Mouse (Mus musculus): ENCODE measurements around the gene Acat1. TPM values are rescaled to one million over a fixed set of nuclear protein-coding genes. Genes with fewer than 3 reads are reported as not detected.

Acat1 gene
- 120 and 126 TPM in 2 replicates for polyA plus RNA-seq (2015; fragmentation: Nextera tagmentation; extraction: Ambion mirVana)

DNA sequence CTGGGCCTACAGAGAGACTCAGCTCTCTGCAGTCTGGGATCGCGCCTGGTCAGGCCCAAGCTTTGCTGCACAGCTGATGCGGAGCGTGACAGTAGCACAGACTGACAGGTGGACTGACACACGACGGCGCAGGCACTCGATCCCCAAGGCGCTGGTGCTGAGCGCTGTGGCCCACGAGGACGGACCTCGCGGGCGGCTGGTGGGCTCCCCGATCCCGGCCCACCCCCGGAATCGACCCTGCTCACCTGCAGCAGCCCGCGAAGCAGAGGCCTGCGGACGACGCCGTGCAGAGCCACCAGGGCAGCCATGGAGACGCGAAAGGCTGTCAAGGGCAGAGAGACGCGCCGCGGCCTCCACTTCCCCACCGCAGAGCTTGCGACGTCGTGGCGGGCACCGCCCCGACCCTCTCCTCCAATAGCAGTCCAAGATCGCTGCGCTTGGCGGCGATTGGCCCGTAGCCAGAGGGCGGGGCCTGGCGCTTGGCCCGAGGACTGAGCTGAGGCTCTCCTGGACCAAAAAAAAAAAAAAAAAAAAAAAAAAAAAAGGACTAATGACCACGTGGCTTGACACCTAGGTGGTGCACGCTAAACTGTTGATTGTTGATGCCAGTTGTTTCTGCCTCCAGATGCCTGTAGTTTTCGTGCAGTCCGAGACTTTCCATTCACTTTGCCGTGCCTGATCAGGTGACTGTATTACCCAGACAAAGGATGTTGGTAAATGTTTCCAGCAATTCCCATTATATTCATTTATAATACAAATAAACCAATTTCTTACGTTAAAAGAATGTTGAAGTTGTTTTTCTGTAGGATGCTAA lies at the start of gene Acat1:
Acat1 (minus strand) TSS at position 415 of the 814 bp plus-strand sequence.
- H3K9ac ChIP-seq (replicated peaks; ENCODE audit: low read length), result peak within 1 kb of the TSS; percentile 73
- H3K27me3 ChIP-seq (ENCODE audit: insufficient read depth, low read length), result no peaks in the 10 kb centered on the region
- 0 out of 2 replicates have a peak, but pooled peaks cover 6% of the 10 kb centered on the region for H3K36me3 ChIP-seq (ENCODE audit: insufficient read depth, low read length)
- H3K4me3 ChIP-seq (ENCODE audit: low read length), result peak within 1 kb of the TSS; percentile 58
- 0 out of 2 replicates have a peak within 1 kb of the TSS, but pooled peaks have one; percentile 9 for H3K27ac ChIP-seq (ENCODE audit: low read length)
- WGBS, result 3% methylated on average over 52 of the region's 52 CpGs
- H3K4me2 ChIP-seq (replicated peaks; ENCODE audit: low read depth, low read length), result peak within 1 kb of the TSS; percentile 70
- ATAC-seq (ENCODE audit: low FRiP score, low TSS enrichment), result peak; percentile 98
- peaks cover 14% of the 10 kb centered on the region; the same call in 1 of the 2 replicates for H3K4me1 ChIP-seq (ENCODE audit: insufficient read depth, low read length)
- H3K9me3 ChIP-seq (ENCODE audit: low read length), result no peaks in the 10 kb centered on the region

DNA sequence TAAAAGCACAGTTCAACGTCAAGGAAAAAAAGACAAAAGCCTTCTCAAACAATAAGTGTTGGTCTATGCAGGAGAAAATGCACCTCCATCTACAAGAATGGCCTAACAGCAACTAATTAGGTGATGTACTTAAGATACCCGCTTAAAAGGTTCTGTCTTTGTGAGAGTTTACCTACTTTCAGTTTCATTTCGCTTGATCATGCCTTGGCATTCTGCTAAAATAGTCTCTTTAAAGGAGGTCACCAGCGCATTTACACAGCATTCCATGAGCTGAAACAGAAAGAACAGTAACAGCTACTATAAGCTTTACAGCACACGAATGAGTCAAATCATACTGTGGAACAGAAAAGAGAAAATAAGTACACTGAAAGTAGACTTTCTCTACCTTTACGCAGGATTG lies 24.6 kb upstream of the Acat1 start:
- no peak overlapping the region for H3K9ac ChIP-seq (replicated peaks; ENCODE audit: low read length)
- H3K27me3 ChIP-seq (ENCODE audit: insufficient read depth, low read length), result no peaks in the 10 kb centered on the region
- H3K27ac ChIP-seq (ENCODE audit: low read length), result no peak overlapping the region
- no peak for ATAC-seq (ENCODE audit: low FRiP score, low TSS enrichment)
- no peak overlapping the region for H3K4me2 ChIP-seq (replicated peaks; ENCODE audit: low read depth, low read length)
- WGBS, result 97% methylated on average over 6 of the region's 6 CpGs
- no peak overlapping the region for H3K4me3 ChIP-seq (ENCODE audit: low read length)
- peaks cover 28% of the 10 kb centered on the region for H3K36me3 ChIP-seq (ENCODE audit: insufficient read depth, low read length)
- no peaks in the 10 kb centered on the region for H3K9me3 ChIP-seq (ENCODE audit: low read length)
- H3K4me1 ChIP-seq (ENCODE audit: insufficient read depth, low read length), result no peaks in the 10 kb centered on the region

DNA sequence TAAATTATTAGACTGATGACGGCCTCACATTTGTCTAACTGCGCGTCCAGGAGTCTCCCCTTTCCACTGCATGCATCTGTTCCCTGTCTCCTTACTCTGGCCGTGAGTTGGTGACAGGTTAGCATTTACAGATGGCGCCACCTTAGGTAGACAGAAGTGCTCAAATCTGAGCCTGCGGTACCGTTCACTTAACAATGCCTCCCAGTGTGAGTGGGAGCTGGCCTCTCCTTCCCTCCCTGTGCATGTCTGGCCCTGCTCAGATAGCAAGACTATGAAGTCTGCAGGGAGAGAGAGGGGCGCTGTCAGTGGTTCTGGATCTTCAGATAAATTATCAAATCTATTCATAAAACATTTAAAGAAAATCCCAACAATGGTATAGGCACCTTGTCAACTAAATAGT lies 5.1 kb upstream of the Acat1 start:
- no peak for ATAC-seq (ENCODE audit: low FRiP score, low TSS enrichment)
- H3K4me1 ChIP-seq (ENCODE audit: insufficient read depth, low read length), result no peaks in the 10 kb centered on the region; the same call in 1 of the 2 replicates
- H3K9me3 ChIP-seq (ENCODE audit: low read length), result no peaks in the 10 kb centered on the region
- H3K4me2 ChIP-seq (replicated peaks; ENCODE audit: low read depth, low read length), result no peak overlapping the region
- H3K27me3 ChIP-seq (ENCODE audit: insufficient read depth, low read length), result no peaks in the 10 kb centered on the region
- no peak overlapping the region for H3K27ac ChIP-seq (ENCODE audit: low read length)
- 64% methylated on average over 8 of the region's 8 CpGs for WGBS
- H3K9ac ChIP-seq (replicated peaks; ENCODE audit: low read length), result no peak overlapping the region
- H3K36me3 ChIP-seq (ENCODE audit: insufficient read depth, low read length), result peaks cover 26% of the 10 kb centered on the region
- no peak overlapping the region for H3K4me3 ChIP-seq (ENCODE audit: low read length)

DNA sequence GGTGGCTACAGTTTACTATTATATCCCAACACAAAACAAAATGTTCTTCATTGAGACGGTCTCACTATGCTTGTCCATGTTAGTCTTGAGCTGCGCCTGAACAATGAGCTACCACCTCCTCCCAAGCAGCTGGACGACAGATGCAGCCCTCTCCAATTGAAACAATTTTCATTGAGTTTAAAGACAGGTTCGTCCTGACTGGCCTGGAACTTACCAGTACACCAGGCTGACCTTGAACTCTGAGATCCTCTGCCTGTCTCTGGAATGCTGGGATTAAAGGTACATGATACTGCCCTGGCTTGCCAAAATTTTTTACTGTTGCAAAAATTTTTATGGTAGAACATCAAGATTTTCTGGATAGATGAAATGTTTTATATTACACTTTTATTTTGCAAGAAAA lies 4.1 kb upstream of the Acat1 start:
- Histone ChIP-seq H3K27ac (ENCODE audit: low read length) (no peak overlapping the region), H3K4me1 (ENCODE audit: insufficient read depth, low read length) (peaks cover 4% of the 10 kb centered on the region; the same call in 1 of the 2 replicates), H3K4me3 (ENCODE audit: low read length) (no peak overlapping the region), H3K36me3 (ENCODE audit: insufficient read depth, low read length) (peaks cover 21% of the 10 kb centered on the region), H3K27me3 (ENCODE audit: insufficient read depth, low read length) (no peaks in the 10 kb centered on the region), H3K9me3 (ENCODE audit: low read length) (no peaks in the 10 kb centered on the region), H3K4me2 (replicated peaks; ENCODE audit: low read depth, low read length) (no peak overlapping the region), H3K9ac (replicated peaks; ENCODE audit: low read length) (no peak overlapping the region)
- WGBS, result 83% methylated on average over 4 of the region's 4 CpGs
- ATAC-seq (ENCODE audit: low FRiP score, low TSS enrichment), result no peak

DNA sequence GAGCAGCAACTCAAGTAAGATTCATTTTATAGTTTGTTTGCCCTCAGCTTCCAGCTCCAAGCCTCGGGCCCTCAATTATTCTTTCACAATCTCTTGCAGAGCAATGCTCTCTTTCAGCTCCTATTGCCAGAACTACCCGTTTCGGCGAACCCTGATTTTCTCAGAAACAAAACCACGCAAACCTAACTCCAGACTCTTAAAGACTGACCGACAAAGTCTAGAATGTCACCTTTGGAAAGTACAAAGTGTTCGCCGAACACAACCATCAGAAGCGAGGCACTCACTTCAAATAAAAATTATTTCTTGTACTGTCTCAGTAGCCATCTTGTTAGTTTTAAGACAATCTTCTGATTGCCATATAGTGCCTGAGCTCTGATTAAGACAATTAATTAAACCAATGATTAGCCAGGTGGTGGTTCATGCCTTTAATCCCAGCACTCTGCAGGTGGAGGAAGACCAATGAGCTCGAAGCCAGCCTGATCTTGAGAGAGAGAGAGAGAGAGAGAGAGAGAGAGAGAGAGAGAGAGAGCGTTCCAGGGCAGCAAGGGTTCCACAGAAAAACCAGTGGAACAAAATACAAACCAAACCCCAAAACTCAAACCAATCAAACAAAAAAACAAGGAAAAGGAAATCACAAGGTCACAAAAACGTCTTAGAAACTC lies 745 bp downstream of the Acat1 start:
- 73% methylated on average over 12 of the region's 12 CpGs for WGBS
- Histone ChIP-seq H3K27ac (ENCODE audit: low read length) (no peak overlapping the region), H3K9me3 (ENCODE audit: low read length) (no peaks in the 10 kb centered on the region), H3K4me3 (ENCODE audit: low read length) (peak overlapping the region; percentile 58), H3K9ac (replicated peaks; ENCODE audit: low read length) (peak overlapping the region; percentile 73), H3K27me3 (ENCODE audit: insufficient read depth, low read length) (no peaks in the 10 kb centered on the region), H3K4me1 (ENCODE audit: insufficient read depth, low read length) (peaks cover 14% of the 10 kb centered on the region; the same call in 1 of the 2 replicates), H3K4me2 (replicated peaks; ENCODE audit: low read depth, low read length) (peak overlapping the region; percentile 70), H3K36me3 (ENCODE audit: insufficient read depth, low read length) (0 out of 2 replicates have a peak, but pooled peaks cover 6% of the 10 kb centered on the region)
- peak; percentile 11; the same call in 1 of the 2 replicates for ATAC-seq (ENCODE audit: low FRiP score, low TSS enrichment)

DNA sequence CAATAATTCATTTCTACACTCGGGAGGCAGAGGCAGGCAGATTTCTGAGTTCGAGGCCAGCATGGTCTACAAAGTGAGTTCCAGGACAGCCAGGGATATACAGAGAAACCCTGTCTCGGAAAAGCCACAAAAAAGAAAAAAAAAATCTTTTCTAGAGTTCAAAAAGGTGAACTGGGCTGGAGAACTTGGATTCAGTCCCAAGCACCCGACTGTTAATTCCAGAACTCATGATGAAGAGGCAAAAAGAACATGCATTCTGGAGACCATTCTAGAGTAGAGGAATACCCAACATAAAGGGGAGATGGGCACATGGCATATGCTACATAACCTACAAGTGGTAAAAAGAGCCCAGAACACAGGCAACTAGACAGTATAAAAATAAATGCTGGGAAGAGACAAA lies 2.4 kb downstream of the Acat1 start:
- Histone ChIP-seq H3K4me1 (ENCODE audit: insufficient read depth, low read length) (peaks cover 17% of the 10 kb centered on the region; the same call in 1 of the 2 replicates), H3K9me3 (ENCODE audit: low read length) (no peaks in the 10 kb centered on the region), H3K36me3 (ENCODE audit: insufficient read depth, low read length) (no peaks in the 10 kb centered on the region), H3K27ac (ENCODE audit: low read length) (no peak overlapping the region), H3K4me3 (ENCODE audit: low read length) (no peak overlapping the region), H3K27me3 (ENCODE audit: insufficient read depth, low read length) (no peaks in the 10 kb centered on the region), H3K9ac (replicated peaks; ENCODE audit: low read length) (no peak overlapping the region), H3K4me2 (replicated peaks; ENCODE audit: low read depth, low read length) (no peak overlapping the region)
- no peak for ATAC-seq (ENCODE audit: low FRiP score, low TSS enrichment)
- 92% methylated on average over 4 of the region's 4 CpGs for WGBS

DNA sequence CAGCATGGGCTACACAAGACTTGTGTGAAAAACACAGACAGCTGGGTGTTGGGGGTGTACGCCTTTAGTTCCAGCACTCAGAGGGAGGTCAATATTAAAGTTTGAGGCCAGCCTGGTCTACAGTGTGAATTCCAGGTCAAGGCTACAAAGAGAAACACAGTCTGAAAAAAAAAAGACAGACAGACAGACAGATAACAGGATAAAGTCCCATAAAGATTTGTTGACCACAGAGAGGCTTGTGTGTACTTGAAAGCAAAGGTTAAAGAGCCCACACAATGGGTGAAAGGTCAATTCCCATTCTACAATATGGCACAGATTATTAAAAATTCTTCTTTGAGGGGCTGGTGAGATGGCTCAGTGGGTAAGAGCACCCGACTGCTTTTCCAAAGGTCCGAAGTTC lies 3.0 kb downstream of the Acat1 start:
- no peak for ATAC-seq (ENCODE audit: low FRiP score, low TSS enrichment)
- Histone ChIP-seq H3K9me3 (ENCODE audit: low read length) (no peaks in the 10 kb centered on the region), H3K4me3 (ENCODE audit: low read length) (no peak overlapping the region), H3K4me2 (replicated peaks; ENCODE audit: low read depth, low read length) (no peak overlapping the region), H3K27me3 (ENCODE audit: insufficient read depth, low read length) (no peaks in the 10 kb centered on the region), H3K36me3 (ENCODE audit: insufficient read depth, low read length) (no peaks in the 10 kb centered on the region), H3K4me1 (ENCODE audit: insufficient read depth, low read length) (peaks cover 17% of the 10 kb centered on the region; the same call in 1 of the 2 replicates), H3K9ac (replicated peaks; ENCODE audit: low read length) (no peak overlapping the region), H3K27ac (ENCODE audit: low read length) (no peak overlapping the region)
- 92% methylated on average over 3 of the region's 3 CpGs for WGBS

DNA sequence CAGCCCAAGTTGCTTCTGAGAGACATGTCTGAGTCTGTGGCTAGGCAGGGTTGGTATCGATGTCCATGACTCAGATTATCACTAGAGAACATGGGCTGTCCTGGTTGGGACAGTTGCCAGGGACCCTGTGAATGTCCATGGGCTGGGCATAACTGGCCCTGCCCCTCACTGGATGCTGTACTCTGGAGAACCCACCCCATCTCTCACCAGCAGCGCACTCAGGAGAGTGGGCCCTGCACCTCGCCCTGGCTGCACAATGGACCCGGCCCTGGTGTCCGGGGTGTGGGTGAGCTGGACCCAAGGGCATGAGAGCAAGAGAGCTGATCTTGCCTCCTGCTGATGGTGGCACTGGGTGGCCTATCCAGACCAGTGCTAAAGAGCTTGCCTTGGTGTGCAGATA lies 5.2 kb downstream of the Acat1 start:
- no peak overlapping the region for H3K9ac ChIP-seq (replicated peaks; ENCODE audit: low read length)
- WGBS, result 90% methylated on average over 5 of the region's 5 CpGs
- H3K4me3 ChIP-seq (ENCODE audit: low read length), result no peak overlapping the region
- H3K27me3 ChIP-seq (ENCODE audit: insufficient read depth, low read length), result no peaks in the 10 kb centered on the region
- ATAC-seq (ENCODE audit: low FRiP score, low TSS enrichment), result no peak
- H3K4me1 ChIP-seq (ENCODE audit: insufficient read depth, low read length), result peaks cover 17% of the 10 kb centered on the region; the same call in 1 of the 2 replicates
- H3K4me2 ChIP-seq (replicated peaks; ENCODE audit: low read depth, low read length), result no peak overlapping the region
- no peaks in the 10 kb centered on the region for H3K36me3 ChIP-seq (ENCODE audit: insufficient read depth, low read length)
- H3K9me3 ChIP-seq (ENCODE audit: low read length), result no peaks in the 10 kb centered on the region
- H3K27ac ChIP-seq (ENCODE audit: low read length), result no peak overlapping the region

DNA sequence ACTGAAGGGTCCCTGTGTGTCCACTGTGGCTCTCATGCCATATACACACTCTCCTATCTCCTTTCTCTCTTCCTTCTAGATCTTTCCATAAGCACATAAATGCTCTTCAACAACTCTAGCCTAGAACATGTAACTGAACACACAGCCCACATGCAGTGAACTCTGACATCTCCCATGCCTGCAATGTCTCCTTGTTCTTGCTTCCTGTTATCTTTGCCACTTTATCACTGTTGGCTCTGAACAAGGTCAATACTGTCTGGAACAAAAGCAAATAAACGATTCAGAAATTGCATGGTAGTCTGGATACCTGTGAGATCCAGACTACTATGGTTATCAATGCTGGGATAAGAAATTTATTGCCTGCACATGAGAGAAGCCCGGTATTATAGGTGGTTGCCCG lies 6.3 kb downstream of the Acat1 start:
- Histone ChIP-seq H3K4me1 (ENCODE audit: insufficient read depth, low read length) (0 out of 2 replicates have a peak, but pooled peaks cover 9% of the 10 kb centered on the region), H3K27ac (ENCODE audit: low read length) (no peak overlapping the region), H3K36me3 (ENCODE audit: insufficient read depth, low read length) (no peaks in the 10 kb centered on the region)

More for the DNA sequence above, 6.3 kb downstream of the Acat1 start:
- 80% methylated on average over 3 of the region's 3 CpGs for whole genome bisulfite sequencing
- Histone ChIP-seq H3K9ac (replicated peaks; ENCODE audit: low read length) (no peak overlapping the region), H3K4me3 (ENCODE audit: low read length) (no peak overlapping the region), H3K4me2 (replicated peaks; ENCODE audit: low read depth, low read length) (no peak overlapping the region), H3K27me3 (ENCODE audit: insufficient read depth, low read length) (no peaks in the 10 kb centered on the region), H3K9me3 (ENCODE audit: low read length) (no peaks in the 10 kb centered on the region)
- ATAC-seq (ENCODE audit: low FRiP score, low TSS enrichment), result no peak
